Mouse (Mus musculus): Measurements from ENCODE around the gene Tnfrsf8. TPM values are rescaled to one million over a fixed set of nuclear protein-coding genes. Genes with fewer than 3 reads are reported as not detected.
"Not testable (repeated sequence)": the region's sequence is repeated elsewhere in the genome, so short reads cannot be mapped to it uniquely, and the experiment has no call there.

Tnfrsf8 gene
- 1 to 10 TPM in 1 of 2 experiments, under 1 TPM in 1; 0.68 to 1.2 TPM for total RNA-seq (2021)
- long read RNA-seq, experiment 1, partial matches to known transcripts = 0 of 1 reads
- long read RNA-seq, experiment 1, other reads (novel, unspliced or antisense) = 0 of 1 reads
- long read RNA-seq, experiment 2 = 0 reads

- intact Hi-C loops (cut with DNase I) = no loop called here
- no peak for DNase-seq (ENCODE audit: low spot score in 2 of 2)
Observed at GRCm38 (mm10) chr4:145314836-145315467, at the start of gene Tnfrsf8. Gene Tnfrsf8, minus strand, starts transcription at chr4:145315164.

GRCm38 (mm10) chr4:145361635-145362034 is 46.7 kb upstream of the Tnfrsf8 start:
- DNase-seq (ENCODE audit: low spot score in 2 of 2); intact Hi-C loops (cut with DNase I): not testable (repeated sequence)

- no peak for DNase-seq (ENCODE audit: low spot score in 2 of 2)
- intact Hi-C loops (cut with DNase I) = no loop called here
Observed at GRCm38 (mm10) chr4:145361065-145361464, 46.1 kb upstream of the Tnfrsf8 start.

GRCm38 (mm10) chr4:145360567-145360966 is 45.6 kb upstream of the Tnfrsf8 start:
- no peak for DNase-seq (ENCODE audit: low spot score in 2 of 2)
- intact Hi-C loops (cut with DNase I) = no loop called here

GRCm38 (mm10) chr4:145356234-145356633 is 41.3 kb upstream of the Tnfrsf8 start:
- no peak for DNase-seq (ENCODE audit: low spot score in 2 of 2)
- intact Hi-C loops (cut with DNase I) = no loop called here

- DNase-seq (ENCODE audit: low spot score in 2 of 2) = no peak
- intact Hi-C loops (cut with DNase I) = no loop called here
Observed at GRCm38 (mm10) chr4:145353855-145354254, 38.9 kb upstream of the Tnfrsf8 start.

- intact Hi-C loops (cut with DNase I) = no loop called here
Observed at GRCm38 (mm10) chr4:145344948-145345347, 30.0 kb upstream of the Tnfrsf8 start.

GRCm38 (mm10) chr4:145341879-145342809 is 27.2 kb upstream of the Tnfrsf8 start:
- DNase-seq (ENCODE audit: low spot score in 2 of 2) = no peak
- intact Hi-C loops (cut with DNase I) = no loop called here

More at GRCm38 (mm10) chr4:145344948-145345347, 30.0 kb upstream of the Tnfrsf8 start:
- DNase-seq (ENCODE audit: low spot score in 2 of 2) = no peak

- no peak for DNase-seq (ENCODE audit: low spot score in 2 of 2)
- intact Hi-C loops (cut with DNase I) = no loop called here
Observed at GRCm38 (mm10) chr4:145337906-145338858, 23.2 kb upstream of the Tnfrsf8 start.

- no peak for DNase-seq (ENCODE audit: low spot score in 2 of 2)
- intact Hi-C loops (cut with DNase I) = no loop called here
Observed at GRCm38 (mm10) chr4:145336587-145336986, 21.6 kb upstream of the Tnfrsf8 start.

GRCm38 (mm10) chr4:145336019-145336418 is 21.1 kb upstream of the Tnfrsf8 start:
- DNase-seq (ENCODE audit: low spot score in 2 of 2) = no peak
- intact Hi-C loops (cut with DNase I) = no loop called here

- intact Hi-C loops (cut with DNase I) = no loop called here
- DNase-seq (ENCODE audit: low spot score in 2 of 2) = no peak
Observed at GRCm38 (mm10) chr4:145323631-145324030, 8.7 kb upstream of the Tnfrsf8 start.

GRCm38 (mm10) chr4:145322995-145323627 is 8.1 kb upstream of the Tnfrsf8 start:
- no peak for DNase-seq (ENCODE audit: low spot score in 2 of 2)
- intact Hi-C loops (cut with DNase I) = no loop called here

GRCm38 (mm10) chr4:145322211-145322610 is 7.2 kb upstream of the Tnfrsf8 start:
- no peak for DNase-seq (ENCODE audit: low spot score in 2 of 2)
- intact Hi-C loops (cut with DNase I) = no loop called here

- intact Hi-C loops (cut with DNase I) = no loop called here
- DNase-seq (ENCODE audit: low spot score in 2 of 2) = no peak
Observed at GRCm38 (mm10) chr4:145320624-145321023, 5.7 kb upstream of the Tnfrsf8 start.

- intact Hi-C loops (cut with DNase I) = no loop called here
- no peak for DNase-seq (ENCODE audit: low spot score in 2 of 2)
Observed at GRCm38 (mm10) chr4:145319274-145320226, 4.6 kb upstream of the Tnfrsf8 start.

- no peak for DNase-seq (ENCODE audit: low spot score in 2 of 2)
- intact Hi-C loops (cut with DNase I) = no loop called here
Observed at GRCm38 (mm10) chr4:145316708-145317107, 1.7 kb upstream of the Tnfrsf8 start.

GRCm38 (mm10) chr4:145313966-145314365 is 998 bp downstream of the Tnfrsf8 start:
- no peak for DNase-seq (ENCODE audit: low spot score in 2 of 2)
- intact Hi-C loops (cut with DNase I) = no loop called here
